Mouse (Mus musculus) stomach, postnatal 0 days (tissue): ENCODE data around the gene Lef1. TPM values are rescaled to one million over a fixed set of nuclear protein-coding genes. Genes with fewer than 3 reads are reported as not detected.
A peak's percentile ranks its signal among the peaks of the same experiment; 100 is the strongest.

ENCODE experiments used
- ATAC-seq: fragments of 200-750 bp; cut with Nextera tagmentation; 2 replicates; pipeline ENCODE4 v1.8.0; 2017; ENCODE audit not compliant: low FRiP score, low TSS enrichment
- DNase-seq: peaks from one replicate; pipeline ENCODE4 v3.0.0-alpha.2; 2016; ENCODE audit warnings: low spot score
- H3K27ac ChIP-seq: fragments of 300-500 bp; sonication (generic); replicated peaks from 2 replicates; pipeline ENCODE4 v1.5.1; 2014; ENCODE audit warnings: mild to moderate bottlenecking, control low read depth
- H3K27me3 ChIP-seq: fragments of 300-500 bp; sonication (generic); 2 replicates; pipeline ENCODE4 v1.6.1; 2014; ENCODE audit warnings: low read length; ENCODE audit not compliant: control insufficient read depth, insufficient read depth
- H3K36me3 ChIP-seq: fragments of 300-500 bp; sonication (generic); 2 replicates; pipeline ENCODE4 v1.6.1; 2014; ENCODE audit warnings: low read length, mixed read lengths; ENCODE audit not compliant: control insufficient read depth, insufficient read depth
- H3K4me1 ChIP-seq: fragments of 300-500 bp; sonication (generic); replicated peaks from 2 replicates; pipeline ENCODE4 v1.6.1; 2014; ENCODE audit warnings: antibody characterized with exemption; ENCODE audit not compliant: control insufficient read depth, insufficient read depth
- H3K4me2 ChIP-seq: fragments of 300-500 bp; sonication (generic); replicated peaks from 2 replicates; pipeline ENCODE4 v1.6.1; 2014; ENCODE audit warnings: low read depth, mild to moderate bottlenecking, control low read depth, moderate library complexity
- H3K4me3 ChIP-seq: fragments of 300-500 bp; sonication (generic); 2 replicates; pipeline ENCODE4 v1.5.1; 2014; ENCODE audit warnings: low read depth, low read length, control low read depth
- H3K9ac ChIP-seq: fragments of 300-500 bp; sonication (generic); 2 replicates; pipeline ENCODE4 v1.6.1; 2014; ENCODE audit warnings: mild to moderate bottlenecking, low read length, control low read depth, mixed read lengths
- H3K9me3 ChIP-seq: fragments of 300-500 bp; sonication (generic); 2 replicates; pipeline ENCODE4 v1.6.1; 2016; ENCODE audit warnings: low read length; ENCODE audit not compliant: control insufficient read depth
- CTCF ChIP-seq: IDR thresholded peaks from 2 replicates; pipeline ENCODE4 v1.5.1; 2016; ENCODE audit warnings: antibody characterized with exemption, low read depth, mild to moderate bottlenecking, moderate library complexity
- EP300 ChIP-seq: optimal IDR thresholded peaks from 2 replicates; pipeline ENCODE3; 2016; ENCODE audit warnings: antibody characterized with exemption
- WGBS: fragments of 180-500 bp; shearing (Covaris S2); extraction: QIAGEN DNeasy Blood & Tissue Kit; methylation state at CpG from one replicate; pipeline ENCODE4 v1.1.7; 2014; 5-methylcytosine and 5-hydroxymethylcytosine counted together
- polyA plus RNA-seq: library from polyadenylated mRNA; unstranded; fragments of >200 nt; fragmentation: Nextera tagmentation; extraction: Ambion mirVana; gene quantifications from 2 replicates; pipeline ENCODE4 v1.2.1, GENCODE M21; 2015

Lef1 gene
- 0.50 and 0.74 TPM in 2 replicates for polyA plus RNA-seq

GRCm38 (mm10) chr3:131110191-131111150, at the start of gene Lef1:
Gene Lef1 (plus strand): TSS chr3:131110471.
- Histone ChIP-seq H3K4me1 (peaks cover 12% of the 10 kb centered on the region), H3K9ac (peak within 1 kb of the TSS; percentile 31; the same call in 1 of the 2 replicates), H3K27me3 (peaks cover 27% of the 10 kb centered on the region), H3K4me3 (peak within 1 kb of the TSS; percentile 44), H3K27ac (no peak within 1 kb of the TSS), H3K9me3 (no peaks in the 10 kb centered on the region), H3K4me2 (peak within 1 kb of the TSS; percentile 75), H3K36me3 (no peaks in the 10 kb centered on the region)
- ATAC-seq (peak; percentile 22; the same call in 1 of the 2 replicates), DNase-seq (peak; percentile 53)
- WGBS, result under 1% methylated on average over 58 of the region's 69 CpGs
- no peak for TF ChIP-seq EP300
- peak; percentile 10; the same call in 1 of the 2 replicates for TF ChIP-seq CTCF

- no peak for ATAC-seq
- H3K9ac ChIP-seq, result no peak overlapping the region
- H3K27me3 ChIP-seq, result no peaks in the 10 kb centered on the region
- H3K4me2 ChIP-seq, result no peak overlapping the region
- DNase-seq, result no peak
- H3K9me3 ChIP-seq, result no peaks in the 10 kb centered on the region
- no peaks in the 10 kb centered on the region for H3K4me1 ChIP-seq
- TF ChIP-seq EP300 (no peak), CTCF (no peak)
- 86% methylated on average over 9 of the region's 9 CpGs for whole genome bisulfite sequencing
- no peaks in the 10 kb centered on the region for H3K36me3 ChIP-seq
- H3K4me3 ChIP-seq, result no peak overlapping the region
- H3K27ac ChIP-seq, result no peak overlapping the region
Observed at GRCm38 (mm10) chr3:131065001-131065400, 45.3 kb upstream of the Lef1 start.

GRCm38 (mm10) chr3:131066171-131066570, 44.1 kb upstream of the Lef1 start:
- Histone ChIP-seq H3K4me1 (no peaks in the 10 kb centered on the region), H3K36me3 (no peaks in the 10 kb centered on the region), H3K4me2 (no peak overlapping the region), H3K9me3 (no peaks in the 10 kb centered on the region), H3K9ac (no peak overlapping the region), H3K4me3 (no peak overlapping the region), H3K27ac (no peak overlapping the region), H3K27me3 (no peaks in the 10 kb centered on the region)
- TF ChIP-seq CTCF (no peak), EP300 (no peak)
- ATAC-seq (no peak), DNase-seq (no peak)
- WGBS, result 24% methylated on average over 8 of the region's 8 CpGs

GRCm38 (mm10) chr3:131068000-131068399, 42.3 kb upstream of the Lef1 start:
- no peak overlapping the region for H3K4me2 ChIP-seq
- ATAC-seq, result no peak
- no peak overlapping the region for H3K27ac ChIP-seq
- no peak for DNase-seq
- H3K9ac ChIP-seq, result no peak overlapping the region
- H3K4me3 ChIP-seq, result no peak overlapping the region
- H3K4me1 ChIP-seq, result no peaks in the 10 kb centered on the region
- 90% methylated on average over 5 of the region's 5 CpGs for WGBS
- TF ChIP-seq EP300 (no peak), CTCF (no peak)
- no peaks in the 10 kb centered on the region for H3K36me3 ChIP-seq
- H3K9me3 ChIP-seq, result no peaks in the 10 kb centered on the region
- H3K27me3 ChIP-seq, result no peaks in the 10 kb centered on the region

GRCm38 (mm10) chr3:131070210-131070609, 40.1 kb upstream of the Lef1 start:
- 69% methylated on average over 7 of the region's 7 CpGs for WGBS
- TF ChIP-seq EP300, result no peak
- TF ChIP-seq CTCF, result no peak
- no peak for DNase-seq

GRCm38 (mm10) chr3:131072661-131073060, 37.6 kb upstream of the Lef1 start:
- no peak for DNase-seq
- TF ChIP-seq EP300 (no peak), CTCF (no peak)
- Histone ChIP-seq H3K9ac (no peak overlapping the region), H3K27ac (no peak overlapping the region), H3K9me3 (no peaks in the 10 kb centered on the region), H3K27me3 (no peaks in the 10 kb centered on the region), H3K4me1 (no peaks in the 10 kb centered on the region), H3K4me2 (no peak overlapping the region), H3K36me3 (no peaks in the 10 kb centered on the region), H3K4me3 (no peak overlapping the region)
- WGBS, result 75% methylated on average over 4 of the region's 4 CpGs
- ATAC-seq, result no peak

More at GRCm38 (mm10) chr3:131070210-131070609, 40.1 kb upstream of the Lef1 start:
- Histone ChIP-seq H3K9me3 (no peaks in the 10 kb centered on the region), H3K4me2 (no peak overlapping the region), H3K27ac (no peak overlapping the region), H3K4me1 (no peaks in the 10 kb centered on the region), H3K4me3 (no peak overlapping the region), H3K27me3 (no peaks in the 10 kb centered on the region), H3K9ac (no peak overlapping the region), H3K36me3 (no peaks in the 10 kb centered on the region)
- ATAC-seq, result no peak
